Mouse (Mus musculus) liver, embryonic 16.5 days (tissue): ENCODE measurements around the gene March5. TPM values are rescaled to one million over a fixed set of nuclear protein-coding genes. Genes with fewer than 3 reads are reported as not detected.

ENCODE experiments used
- ATAC-seq: fragments of 200-750 bp; cut with Nextera tagmentation; 2 replicates; pipeline ENCODE4 v1.8.0; 2017; ENCODE audit warnings: low read depth, mild to moderate bottlenecking, moderate number of reproducible peaks, moderate library complexity
- H3K27ac ChIP-seq: fragments of 300-500 bp; sonication (generic); 2 replicates; pipeline ENCODE4 v1.5.1; 2014; ENCODE audit warnings: mild to moderate bottlenecking, low read length
- H3K27me3 ChIP-seq: fragments of 300-500 bp; sonication (generic); 2 replicates; pipeline ENCODE4 v1.6.1; 2014; ENCODE audit warnings: low read depth, low read length, mixed read lengths; ENCODE audit not compliant: control insufficient read depth, insufficient read depth
- H3K36me3 ChIP-seq: fragments of 300-500 bp; sonication (generic); 2 replicates; pipeline ENCODE4 v1.6.1; 2014; ENCODE audit warnings: mild to moderate bottlenecking; ENCODE audit not compliant: control insufficient read depth, insufficient read depth
- H3K4me1 ChIP-seq: fragments of 300-500 bp; sonication (generic); 2 replicates; pipeline ENCODE4 v1.6.1; 2014; ENCODE audit warnings: low read depth, low read length, mixed read lengths; ENCODE audit not compliant: control insufficient read depth
- H3K4me2 ChIP-seq: fragments of 300-500 bp; sonication (generic); 2 replicates; pipeline ENCODE4 v1.6.1; 2014; ENCODE audit warnings: low read depth, low read length, mixed read lengths
- H3K4me3 ChIP-seq: fragments of 300-500 bp; sonication (generic); 2 replicates; pipeline ENCODE4 v1.5.1; 2014; ENCODE audit warnings: low read depth, mild to moderate bottlenecking, low read length
- H3K9ac ChIP-seq: fragments of 300-500 bp; sonication (generic); 2 replicates; pipeline ENCODE4 v1.6.1; 2014; ENCODE audit warnings: low read depth, low read length
- H3K9me3 ChIP-seq: fragments of 300-500 bp; sonication (generic); replicated peaks from 2 replicates; pipeline ENCODE4 v1.6.1; 2016; ENCODE audit warnings: low read length; ENCODE audit not compliant: control insufficient read depth
- WGBS: fragments of 180-500 bp; shearing (Covaris S2); extraction: QIAGEN DNeasy Blood & Tissue Kit; methylation state at CpG from one replicate; pipeline ENCODE4 v1.1.7; 2014; ENCODE audit not compliant: insufficient replicate concordance; 5-methylcytosine and 5-hydroxymethylcytosine counted together
- polyA plus RNA-seq: library from polyadenylated mRNA; unstranded; fragments of >200 nt; fragmentation: Nextera tagmentation; extraction: Ambion mirVana; gene quantifications from 2 replicates; pipeline ENCODE4 v1.2.1, GENCODE M21; 2015

March5 gene
- polyA plus RNA-seq = 143 and 145 TPM in 2 replicates

GRCm38 (mm10) chr19:37207303-37208175 is at the start of gene March5:
TSS of gene March5 (plus strand) at chr19:37207543.
- ATAC-seq = peak; percentile 90
- Histone ChIP-seq H3K4me3 (peak within 1 kb of the TSS; percentile 77), H3K36me3 (peaks cover 17% of the 10 kb centered on the region), H3K27me3 (no peaks in the 10 kb centered on the region), H3K4me2 (peak within 1 kb of the TSS; percentile 69), H3K9ac (peak within 1 kb of the TSS; percentile 96), H3K27ac (peak within 1 kb of the TSS; percentile 91), H3K4me1 (peaks cover 37% of the 10 kb centered on the region), H3K9me3 (no peaks in the 10 kb centered on the region)
- WGBS = under 1% methylated on average over 82 of the region's 94 CpGs

GRCm38 (mm10) chr19:37172096-37172495 is 35.2 kb upstream of the March5 start:
- no peak overlapping the region for H3K4me2 ChIP-seq
- no peaks in the 10 kb centered on the region for H3K9me3 ChIP-seq
- H3K27ac ChIP-seq = no peak overlapping the region
- WGBS = 53% methylated on average over 1 of the region's 1 CpGs
- H3K4me1 ChIP-seq = peaks cover 15% of the 10 kb centered on the region
- H3K4me3 ChIP-seq = no peak overlapping the region
- ATAC-seq = no peak
- H3K9ac ChIP-seq = no peak overlapping the region
- peaks cover 46% of the 10 kb centered on the region for H3K27me3 ChIP-seq
- H3K36me3 ChIP-seq = peaks cover 7% of the 10 kb centered on the region

- H3K9me3 ChIP-seq = no peaks in the 10 kb centered on the region
- H3K4me1 ChIP-seq = peaks cover 15% of the 10 kb centered on the region
- H3K4me3 ChIP-seq = 0 out of 2 replicates have a peak overlapping the region, but pooled peaks have one; percentile 2
- H3K4me2 ChIP-seq = peak overlapping the region; percentile 91; the same call in 1 of the 2 replicates
- no peak for ATAC-seq
- H3K27me3 ChIP-seq = peaks cover 47% of the 10 kb centered on the region
- no peak overlapping the region for H3K27ac ChIP-seq
- 65% methylated on average over 11 of the region's 11 CpGs for WGBS
- H3K36me3 ChIP-seq = peaks cover 7% of the 10 kb centered on the region
- H3K9ac ChIP-seq = no peak overlapping the region
Observed at GRCm38 (mm10) chr19:37172566-37173130, 34.7 kb upstream of the March5 start.

- Histone ChIP-seq H3K9me3 (no peaks in the 10 kb centered on the region), H3K4me1 (peaks cover 20% of the 10 kb centered on the region), H3K9ac (peak overlapping the region; percentile 62), H3K4me3 (peak overlapping the region; percentile 69), H3K36me3 (peaks cover 7% of the 10 kb centered on the region), H3K27me3 (peaks cover 47% of the 10 kb centered on the region), H3K27ac (no peak overlapping the region; the same call in 1 of the 2 replicates), H3K4me2 (peak overlapping the region; percentile 91)
- WGBS = 34% methylated on average over 20 of the region's 20 CpGs
- ATAC-seq = no peak
Observed at GRCm38 (mm10) chr19:37173331-37174115, 33.8 kb upstream of the March5 start.

GRCm38 (mm10) chr19:37174116-37174715 is 33.1 kb upstream of the March5 start:
- no peaks in the 10 kb centered on the region for H3K9me3 ChIP-seq
- H3K4me3 ChIP-seq = peak overlapping the region; percentile 69
- H3K9ac ChIP-seq = peak overlapping the region; percentile 62
- WGBS = 1% methylated on average over 70 of the region's 70 CpGs
- peaks cover 7% of the 10 kb centered on the region for H3K36me3 ChIP-seq
- peak overlapping the region; percentile 62 for H3K27ac ChIP-seq
- peak overlapping the region; percentile 91 for H3K4me2 ChIP-seq
- H3K4me1 ChIP-seq = peaks cover 27% of the 10 kb centered on the region
- peaks cover 47% of the 10 kb centered on the region for H3K27me3 ChIP-seq
- no peak for ATAC-seq

GRCm38 (mm10) chr19:37174716-37175435 is 32.5 kb upstream of the March5 start:
- Histone ChIP-seq H3K4me3 (peak overlapping the region; percentile 69), H3K9ac (peak overlapping the region; percentile 62), H3K27me3 (peaks cover 47% of the 10 kb centered on the region), H3K4me1 (peaks cover 31% of the 10 kb centered on the region), H3K36me3 (peaks cover 7% of the 10 kb centered on the region), H3K27ac (peak overlapping the region; percentile 62), H3K9me3 (no peaks in the 10 kb centered on the region), H3K4me2 (peak overlapping the region; percentile 91)
- WGBS = 1% methylated on average over 36 of the region's 36 CpGs
- ATAC-seq = peak; percentile 23; the same call in 1 of the 2 replicates

- H3K9me3 ChIP-seq = no peaks in the 10 kb centered on the region
- H3K27ac ChIP-seq = peak overlapping the region; percentile 14
- no peak for ATAC-seq
- H3K4me2 ChIP-seq = peak overlapping the region; percentile 91
- H3K27me3 ChIP-seq = peaks cover 47% of the 10 kb centered on the region
- H3K4me1 ChIP-seq = peaks cover 35% of the 10 kb centered on the region
- peaks cover 7% of the 10 kb centered on the region for H3K36me3 ChIP-seq
- peak overlapping the region; percentile 62; the same call in 1 of the 2 replicates for H3K9ac ChIP-seq
- WGBS = 2% methylated on average over 12 of the region's 12 CpGs
- peak overlapping the region; percentile 69 for H3K4me3 ChIP-seq
Observed at GRCm38 (mm10) chr19:37175436-37175805, 31.9 kb upstream of the March5 start.

GRCm38 (mm10) chr19:37175919-37176318 is 31.4 kb upstream of the March5 start:
- ATAC-seq = no peak
- Histone ChIP-seq H3K9me3 (no peaks in the 10 kb centered on the region), H3K27me3 (peaks cover 47% of the 10 kb centered on the region), H3K36me3 (peaks cover 7% of the 10 kb centered on the region), H3K4me3 (peak overlapping the region; percentile 69), H3K27ac (0 out of 2 replicates have a peak overlapping the region, but pooled peaks have one; percentile 6), H3K9ac (no peak overlapping the region), H3K4me2 (peak overlapping the region; percentile 91), H3K4me1 (peaks cover 36% of the 10 kb centered on the region)
- WGBS = 5% methylated on average over 6 of the region's 6 CpGs
